Mouse (Mus musculus) layer of hippocampus, adult 9-11 months (tissue): ENCODE results near the gene Dip2b.

Experiments
- DNase-seq: peaks from one replicate; pipeline ENCODE4 v3.0.0; 2022

The Dip2b gene

DNA sequence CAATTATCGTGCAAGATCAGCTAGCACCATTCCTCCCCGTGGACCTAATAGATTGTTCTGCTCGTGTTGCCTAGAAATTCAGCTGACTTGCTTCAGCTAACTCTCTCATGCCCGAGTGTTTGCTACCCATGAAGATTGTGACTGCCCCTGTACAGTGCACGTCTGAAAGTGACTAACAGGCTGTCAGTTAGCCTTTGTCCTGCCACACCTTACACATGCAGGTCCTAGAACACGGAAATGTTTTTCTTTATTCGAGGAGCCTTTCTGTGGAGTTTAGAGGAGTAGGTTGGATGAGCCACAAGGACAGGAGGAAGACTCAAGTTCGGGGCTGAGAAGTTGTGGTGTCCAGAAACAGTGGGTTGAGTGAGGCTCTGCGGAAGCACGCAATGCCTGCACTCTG lies 145.0 kb downstream of the Dip2b start:
- DNase-seq: no peak

DNA sequence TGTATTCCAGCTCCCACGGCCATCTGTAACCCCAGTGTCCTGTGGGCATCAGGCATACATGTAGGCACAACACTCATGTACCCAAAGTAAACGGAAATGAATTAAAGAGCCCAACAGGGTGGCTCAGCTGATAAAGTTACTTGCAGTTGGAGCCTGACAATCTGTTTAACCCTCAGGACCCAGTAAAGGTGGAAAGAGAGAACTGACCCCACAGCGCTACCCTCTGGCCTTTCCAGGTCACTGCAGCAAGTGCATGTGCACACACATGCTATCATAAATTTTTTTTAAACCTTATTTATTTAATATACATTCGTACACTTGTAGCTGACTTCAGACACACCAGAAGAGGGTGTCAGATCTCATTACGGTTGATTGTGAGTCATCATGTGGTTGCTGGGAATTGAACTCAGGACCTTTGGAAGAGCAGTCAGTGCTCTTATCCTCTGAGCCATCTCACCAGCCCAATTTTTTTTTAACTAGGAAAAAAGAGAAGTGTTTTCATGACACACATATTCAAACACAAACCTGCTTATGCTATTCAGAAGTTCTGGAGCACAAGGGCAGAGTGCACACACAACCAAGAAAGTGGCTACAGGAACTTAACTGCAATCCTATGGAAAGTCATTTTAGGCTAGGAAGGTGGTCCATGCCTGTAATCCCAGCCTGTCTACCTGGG lies 146.5 kb downstream of the Dip2b start:
- no peak for DNase-seq

DNA sequence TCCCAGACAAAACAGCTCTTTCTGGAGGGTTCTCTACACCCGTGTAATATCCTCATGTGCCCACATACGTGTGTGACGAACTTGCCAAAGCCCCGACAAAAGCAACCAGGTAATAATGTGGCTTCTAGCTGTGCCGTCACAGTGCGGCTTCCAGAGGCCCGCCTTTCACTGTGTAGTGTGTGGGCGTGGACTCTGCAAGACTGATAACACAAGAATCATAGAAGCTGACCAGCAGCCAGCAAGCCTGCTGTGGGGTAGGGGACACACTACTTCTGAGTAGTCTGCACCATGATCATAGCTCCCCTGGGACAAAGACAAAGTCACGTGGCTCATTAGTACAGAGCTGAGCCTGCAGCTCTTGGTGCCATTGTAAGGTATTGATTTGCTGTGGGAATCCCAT lies 147.8 kb downstream of the Dip2b start:
- no peak for DNase-seq

DNA sequence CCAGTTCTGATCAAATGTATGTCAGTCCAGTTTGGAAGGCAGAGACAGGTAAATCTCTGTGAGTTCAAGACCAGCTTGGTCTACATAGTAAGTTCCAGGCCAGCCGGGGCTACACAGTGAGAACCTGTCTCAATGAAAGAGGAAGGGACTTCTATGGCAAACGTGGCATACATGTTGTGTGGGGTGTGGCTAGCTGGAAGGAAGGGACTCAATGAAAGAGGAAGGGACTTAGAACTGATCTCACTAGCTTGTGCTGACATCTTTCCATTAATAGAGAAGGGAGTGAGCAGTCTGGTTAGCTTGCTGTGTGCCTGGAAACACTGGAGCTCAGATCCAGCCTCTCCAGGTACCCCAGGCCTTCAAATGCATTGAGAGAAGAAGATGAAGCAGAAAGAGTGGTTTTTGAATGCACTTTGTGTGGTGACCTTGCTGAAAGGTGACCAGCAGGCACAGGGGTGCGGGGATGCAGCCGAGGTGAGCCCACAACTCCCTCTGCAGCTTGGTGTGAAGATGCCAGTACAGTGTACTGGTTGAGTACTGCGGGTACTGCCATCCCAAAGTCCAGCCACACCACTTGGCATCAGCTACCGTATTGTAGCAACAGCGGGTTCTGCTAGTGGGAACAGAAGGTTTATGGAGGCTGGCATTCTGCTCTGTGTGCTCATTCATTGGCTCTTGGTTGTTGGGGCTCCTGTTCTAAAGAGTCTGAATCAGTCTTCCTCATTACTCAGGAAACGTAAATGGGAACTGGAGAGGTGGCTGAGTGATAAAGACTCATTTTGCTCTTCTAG lies 148.6 kb downstream of the Dip2b start:
- DNase-seq: no peak

DNA sequence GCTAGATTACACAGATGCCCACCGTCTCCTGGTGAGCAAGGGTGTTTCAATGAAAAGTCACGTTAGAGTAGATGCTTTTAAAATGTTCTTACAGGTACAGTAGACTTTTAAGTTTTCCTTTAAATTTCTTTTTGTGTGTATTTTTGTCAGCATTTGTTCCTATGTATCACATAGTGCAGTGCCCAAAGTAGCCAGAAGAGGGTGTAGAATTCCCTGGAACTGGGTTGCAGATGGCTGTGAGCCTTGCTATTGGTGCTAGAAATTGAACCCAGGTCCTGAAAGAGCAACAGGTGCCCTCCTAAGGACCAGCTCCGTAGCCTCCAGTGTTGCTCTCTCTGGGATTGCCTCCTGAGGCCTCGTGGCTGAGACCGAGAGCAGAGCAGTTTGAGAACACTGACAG lies 150.1 kb downstream of the Dip2b start:
- no peak for DNase-seq

DNA sequence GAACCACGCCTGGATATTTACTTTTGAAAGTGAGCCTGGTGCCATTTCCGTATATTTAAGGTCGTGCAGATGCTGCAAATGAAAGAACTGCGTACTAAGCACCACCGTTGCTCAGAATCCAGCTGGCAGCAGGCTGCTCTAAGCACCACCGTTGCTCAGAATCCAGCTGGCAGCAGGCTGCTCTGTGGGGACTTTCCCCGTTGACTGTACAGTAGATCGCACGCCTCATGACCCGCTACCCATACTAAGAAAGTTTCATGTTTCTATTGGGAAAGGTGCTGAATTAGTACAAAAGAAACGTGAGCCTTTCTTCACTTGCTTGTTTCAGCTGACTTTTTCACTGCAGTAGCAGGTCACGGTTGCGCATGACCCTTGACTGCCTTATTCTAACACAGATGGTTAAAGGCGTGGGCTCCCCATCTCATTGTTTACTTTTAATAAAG lies 150.5 kb downstream of the Dip2b start:
- DNase-seq: no peak

DNA sequence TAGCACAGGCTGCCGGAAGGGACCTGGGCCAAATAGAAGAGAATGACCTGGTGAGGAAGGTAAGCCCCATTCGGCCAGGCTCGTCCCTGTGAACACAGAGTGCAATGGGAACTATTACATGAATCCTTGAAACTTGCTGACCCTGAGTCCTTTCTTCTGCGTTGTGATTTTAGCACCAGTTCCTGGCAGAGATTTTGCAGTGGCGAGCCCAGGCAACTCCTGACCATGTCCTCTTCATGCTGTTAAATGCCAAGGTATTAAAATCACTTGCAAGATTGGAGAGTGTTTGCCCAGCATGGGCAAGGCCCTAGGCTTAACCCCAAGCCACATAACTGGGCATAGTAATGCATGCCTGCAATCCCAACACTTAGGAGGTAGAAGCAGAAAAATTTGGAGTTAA lies 151.6 kb downstream of the Dip2b start:
- DNase-seq: no peak

DNA sequence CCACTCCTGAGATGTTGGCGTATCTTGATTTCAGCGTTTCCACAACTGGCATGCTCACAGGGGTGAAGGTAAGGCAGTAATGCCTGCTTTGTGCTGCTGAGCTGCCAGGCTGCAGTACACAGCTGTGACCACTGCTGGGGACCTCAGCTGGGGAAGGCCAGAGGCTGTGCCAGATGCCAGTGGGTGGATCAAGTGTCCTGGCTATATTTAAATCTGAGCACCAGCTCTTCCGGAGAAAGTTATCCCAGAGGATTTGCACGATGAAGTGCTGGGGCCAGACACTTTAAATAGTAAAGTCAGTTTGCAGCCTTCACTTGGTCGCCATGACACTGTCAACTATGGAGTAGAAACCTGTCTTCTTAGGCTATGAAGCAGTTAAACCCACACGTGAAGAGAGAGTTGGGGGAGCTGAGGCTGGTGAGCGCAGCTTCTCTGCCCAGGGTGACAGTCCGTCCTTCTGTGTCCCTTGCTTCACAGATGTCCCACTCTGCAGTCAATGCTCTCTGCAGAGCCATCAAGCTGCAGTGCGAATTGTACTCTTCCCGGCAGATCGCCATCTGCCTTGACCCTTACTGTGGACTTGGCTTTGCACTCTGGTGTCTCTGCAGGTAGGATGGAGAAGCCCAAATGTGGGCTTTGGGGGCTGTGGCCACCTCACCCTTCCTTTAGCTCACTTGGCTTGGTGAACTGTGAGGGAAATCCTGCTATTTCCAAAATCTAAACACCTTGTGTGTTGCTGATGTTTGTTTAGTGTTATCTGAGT lies 160.7 kb downstream of the Dip2b start:
- DNase-seq: no peak

DNA sequence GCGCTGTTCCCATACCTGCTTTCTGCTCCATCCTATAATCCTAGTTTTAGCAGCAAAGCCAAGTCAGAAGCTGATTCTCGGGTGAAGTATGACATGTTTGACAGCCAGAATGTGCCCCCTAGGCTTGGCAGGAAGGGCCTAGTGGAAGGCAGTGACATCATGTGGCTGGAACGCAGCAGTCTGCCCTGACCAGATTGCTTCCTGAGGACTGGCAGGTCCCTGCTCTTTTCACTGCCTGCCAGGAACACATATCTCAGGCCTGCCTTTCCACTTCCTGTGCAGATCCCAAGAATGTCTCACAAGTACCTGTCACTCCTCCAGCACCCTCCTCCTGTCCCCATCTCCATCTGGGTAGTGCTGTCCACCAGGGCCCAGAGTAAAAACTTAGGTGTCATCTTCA lies 161.3 kb downstream of the Dip2b start:
- DNase-seq: no peak

DNA sequence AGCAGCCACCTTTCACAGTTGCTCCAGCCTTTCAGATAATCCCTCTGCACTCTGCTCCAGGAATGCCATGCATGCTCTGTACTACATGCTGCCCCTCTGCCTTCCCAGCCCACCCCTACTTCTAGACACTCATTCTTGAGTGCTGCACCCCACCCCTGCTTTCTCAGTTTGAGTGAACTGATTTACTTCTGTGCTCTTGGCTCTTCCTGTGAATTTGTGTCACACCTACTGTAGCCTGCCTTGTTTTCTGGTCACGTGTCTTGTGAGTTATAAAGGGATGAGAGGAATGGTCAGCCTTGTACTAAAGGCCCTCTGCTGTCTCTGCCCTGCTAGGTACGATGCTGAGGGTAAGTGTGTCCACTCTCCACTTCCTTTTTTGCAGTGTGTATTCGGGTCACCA lies 163.3 kb downstream of the Dip2b start:
- DNase-seq: no peak

DNA sequence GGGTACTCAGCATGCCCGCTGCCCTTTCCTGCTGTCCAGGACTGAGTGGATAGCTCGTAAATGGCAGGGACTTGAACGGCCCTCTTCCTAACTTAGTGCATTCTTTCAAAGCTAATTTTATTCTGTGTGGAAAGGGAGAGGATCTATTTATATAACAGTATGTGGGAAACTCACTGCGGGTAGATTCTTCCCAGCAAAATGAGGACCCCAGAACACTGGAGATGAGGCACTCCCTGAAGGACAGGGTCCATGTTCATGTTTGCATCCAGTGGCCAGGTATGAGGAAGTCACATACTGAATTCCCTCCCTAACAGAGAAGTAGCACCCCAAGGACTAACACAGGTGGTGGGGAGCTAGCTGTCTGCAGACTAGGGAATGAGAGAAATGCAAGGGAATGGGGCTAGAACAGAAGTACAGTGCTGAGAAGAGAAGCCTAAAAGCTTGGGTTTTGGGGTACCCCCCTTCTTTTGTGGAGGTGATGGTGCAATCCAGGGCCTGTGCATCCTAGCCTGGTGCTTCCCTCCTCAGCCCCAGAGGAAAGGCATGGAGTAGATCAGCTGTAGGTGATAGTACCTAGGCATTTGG lies 164.1 kb downstream of the Dip2b start:
- no peak for DNase-seq

DNA sequence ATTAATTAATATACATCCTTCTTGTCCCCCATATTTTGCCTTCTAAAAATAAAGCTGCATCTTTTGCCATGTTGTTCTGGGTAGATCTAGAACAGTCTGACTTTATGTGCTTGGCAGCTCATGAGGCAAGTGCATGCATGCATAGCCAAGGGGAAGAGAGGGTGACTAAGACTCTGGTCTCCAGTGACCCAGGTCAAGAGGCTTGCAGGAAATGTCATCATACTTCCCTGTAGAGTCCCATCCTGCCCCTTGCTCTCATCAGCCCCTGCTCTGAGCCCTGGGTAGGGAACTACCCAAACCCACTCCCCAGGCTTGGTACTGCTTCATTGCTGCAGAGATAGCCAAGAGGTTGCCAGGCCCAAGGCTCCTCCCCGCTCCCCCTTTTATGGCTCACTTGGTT lies 166.1 kb downstream of the Dip2b start:
- DNase-seq: peak; percentile 63

DNA sequence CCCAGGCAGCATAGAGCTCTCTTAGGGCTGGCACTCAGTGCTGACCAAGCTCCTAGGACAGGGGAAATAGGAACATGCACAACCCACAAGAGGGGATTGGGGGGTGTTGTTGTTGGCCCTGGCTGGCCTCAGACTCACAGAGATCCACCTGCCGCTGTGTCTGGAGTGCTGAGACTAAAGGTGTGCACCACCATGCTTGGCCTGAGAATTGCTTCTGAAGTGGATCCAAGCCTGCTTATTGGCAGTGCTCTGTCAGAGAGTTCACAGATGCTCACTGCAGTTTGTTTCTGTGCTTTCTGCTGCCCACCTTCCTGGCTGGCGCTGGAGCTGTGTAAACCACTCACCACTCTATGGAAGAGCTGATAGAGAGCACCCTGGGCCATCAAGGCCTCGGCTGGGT lies 171.5 kb downstream of the Dip2b start:
- DNase-seq: no peak

DNA sequence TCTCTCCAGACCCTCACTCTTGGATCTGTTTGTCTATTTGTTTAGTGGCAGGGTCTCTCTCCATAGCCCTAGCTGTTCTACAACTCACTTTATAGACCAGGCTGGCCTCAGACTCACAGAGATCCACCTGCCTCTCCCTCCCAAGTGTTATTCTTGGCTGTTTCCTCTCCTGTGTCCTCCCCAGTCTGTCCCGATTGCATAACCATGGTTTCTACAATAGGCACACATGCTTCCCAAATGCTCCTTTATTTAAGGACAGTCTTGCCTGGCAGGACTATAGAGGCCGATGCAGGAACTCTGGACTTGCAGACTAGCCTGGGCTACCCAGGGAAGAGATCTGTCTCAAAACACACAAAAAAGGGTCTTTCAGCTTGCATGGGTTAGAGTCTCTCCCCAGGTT lies 174.9 kb downstream of the Dip2b start:
- DNase-seq: no peak

DNA sequence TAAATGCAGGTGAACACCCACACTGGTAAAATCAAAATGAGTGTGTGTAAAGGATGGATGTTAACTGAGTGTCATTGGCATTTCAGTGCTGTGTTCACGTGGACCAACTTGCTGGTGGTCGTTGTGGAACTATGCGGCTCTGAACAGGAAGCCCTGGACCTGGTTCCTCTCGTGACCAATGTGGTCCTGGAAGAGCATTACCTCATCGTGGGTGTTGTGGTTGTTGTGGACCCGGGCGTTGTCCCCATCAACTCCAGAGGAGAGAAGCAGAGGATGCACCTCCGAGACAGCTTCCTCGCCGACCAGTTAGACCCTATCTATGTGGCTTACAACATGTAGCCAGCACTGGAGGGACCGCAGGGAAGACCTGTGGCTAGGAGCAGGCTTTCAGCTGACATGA lies 176.6 kb downstream of the Dip2b start:
- DNase-seq: no peak

DNA sequence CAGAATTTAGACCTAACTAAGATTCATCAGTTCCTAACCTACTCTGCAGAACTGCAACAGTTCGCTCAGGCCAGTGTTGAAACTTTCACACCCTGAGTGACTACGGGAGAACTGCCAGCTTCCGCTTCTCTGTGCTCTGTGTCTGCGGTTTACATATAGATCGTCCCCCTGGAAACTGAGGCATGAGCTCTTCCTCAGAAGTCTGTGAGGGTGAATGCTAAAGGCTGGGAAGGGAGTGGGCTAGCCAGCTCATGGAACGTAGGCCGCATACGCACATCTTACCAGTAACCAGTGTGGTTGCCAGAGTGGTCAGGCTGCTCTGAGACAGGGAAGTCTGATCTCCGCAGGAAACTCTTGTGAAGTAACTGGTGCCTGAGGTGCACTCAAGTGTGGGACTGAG lies 177.7 kb downstream of the Dip2b start:
- DNase-seq: peak; percentile 72

DNA sequence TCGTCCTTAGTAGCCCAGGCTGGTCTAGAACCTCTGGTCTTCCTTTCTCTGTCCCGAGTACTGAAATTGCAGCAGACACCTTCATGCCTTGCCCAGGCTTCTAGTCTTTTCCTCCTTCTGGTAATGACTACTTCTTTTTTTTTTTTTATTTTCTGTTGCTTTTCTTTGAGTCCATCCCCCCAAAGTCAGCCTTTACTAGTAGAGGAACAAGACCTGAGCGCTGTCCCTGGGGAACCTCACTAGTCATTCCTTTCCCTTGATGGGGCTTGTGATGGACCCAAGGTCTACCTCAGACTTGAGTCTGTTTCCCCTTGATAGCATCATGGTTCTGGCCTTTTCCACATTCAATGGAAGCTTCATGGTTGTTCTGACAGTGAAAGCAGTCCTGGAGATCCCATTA lies 179.6 kb downstream of the Dip2b start:
- no peak for DNase-seq

DNA sequence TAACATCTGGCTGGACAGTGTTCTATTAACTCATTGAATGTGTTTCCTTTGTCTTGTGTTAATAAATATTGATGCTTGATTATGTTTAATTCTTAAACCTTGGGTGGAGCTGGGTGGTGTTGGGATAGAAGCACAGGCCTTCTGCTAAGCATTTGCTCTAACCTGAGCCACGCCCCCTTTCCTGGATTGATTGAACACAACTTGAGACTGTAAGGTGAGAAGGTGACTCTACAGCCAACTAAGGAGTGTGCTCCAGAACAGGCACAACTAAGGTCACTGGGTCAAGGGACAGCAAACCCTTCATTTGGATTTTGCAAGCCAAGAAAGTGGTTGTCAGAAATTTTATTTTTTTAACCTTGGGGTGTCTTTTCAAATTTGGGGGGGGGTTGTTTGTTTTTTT lies 180.9 kb downstream of the Dip2b start:
- DNase-seq: no peak

DNA sequence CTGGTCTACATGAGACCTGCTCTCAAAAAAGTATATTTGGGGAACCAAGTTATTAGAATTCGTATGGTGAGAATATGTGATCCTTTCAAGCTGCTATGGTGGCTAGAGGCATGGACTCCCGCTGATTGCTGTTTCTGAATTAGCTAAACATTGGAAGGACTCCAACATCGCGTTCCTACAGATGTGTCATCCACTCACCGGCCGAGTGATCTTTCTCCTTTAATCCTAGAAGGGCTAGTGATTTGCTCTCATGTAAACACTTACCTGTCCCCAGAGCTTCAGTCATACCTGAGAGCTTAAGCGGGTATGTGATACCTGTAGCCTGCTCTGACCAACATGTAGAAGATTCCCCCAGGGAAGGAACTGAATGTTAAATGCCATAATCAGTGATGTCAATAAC lies 182.5 kb downstream of the Dip2b start:
- no peak for DNase-seq

DNA sequence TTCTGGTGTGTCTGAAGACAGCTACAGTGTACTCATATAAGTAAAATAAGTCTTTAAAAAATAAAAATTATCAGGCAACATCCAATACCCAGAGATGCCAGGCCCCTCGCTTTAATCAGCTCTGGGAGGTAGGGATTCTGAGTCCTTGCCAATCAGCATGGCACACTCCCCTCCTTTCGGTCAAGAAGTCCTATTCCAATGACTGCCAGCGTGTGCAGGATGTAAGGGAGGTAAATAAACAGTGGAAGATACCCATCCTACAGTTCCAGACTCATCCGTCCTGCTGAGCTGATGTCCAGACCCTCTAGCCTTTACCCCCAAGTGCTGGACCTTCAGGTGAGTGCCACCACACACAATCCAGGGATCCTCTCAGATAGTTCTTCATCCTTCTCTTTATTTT lies 186.9 kb downstream of the Dip2b start:
- no peak for DNase-seq

DNA sequence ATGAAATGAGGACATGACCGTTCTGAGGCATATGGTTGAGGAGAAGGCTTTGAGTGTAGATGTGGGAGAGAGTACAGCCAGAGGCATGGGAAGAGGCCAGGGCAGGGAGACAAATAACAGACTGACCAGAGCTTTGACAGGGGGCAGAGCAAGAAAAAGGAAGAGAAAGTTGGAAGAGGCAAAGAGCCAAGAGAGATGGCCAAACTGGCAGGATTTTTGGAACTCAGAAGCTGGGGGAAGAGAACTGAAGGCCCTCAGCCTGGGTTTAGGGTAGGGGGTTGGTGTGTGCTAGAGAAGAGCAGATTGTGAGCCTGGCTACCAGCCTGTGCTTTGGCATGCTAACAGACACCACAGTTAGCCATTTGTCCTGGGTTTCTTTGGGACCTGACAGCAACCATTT lies 187.4 kb downstream of the Dip2b start:
- no peak for DNase-seq

DNA sequence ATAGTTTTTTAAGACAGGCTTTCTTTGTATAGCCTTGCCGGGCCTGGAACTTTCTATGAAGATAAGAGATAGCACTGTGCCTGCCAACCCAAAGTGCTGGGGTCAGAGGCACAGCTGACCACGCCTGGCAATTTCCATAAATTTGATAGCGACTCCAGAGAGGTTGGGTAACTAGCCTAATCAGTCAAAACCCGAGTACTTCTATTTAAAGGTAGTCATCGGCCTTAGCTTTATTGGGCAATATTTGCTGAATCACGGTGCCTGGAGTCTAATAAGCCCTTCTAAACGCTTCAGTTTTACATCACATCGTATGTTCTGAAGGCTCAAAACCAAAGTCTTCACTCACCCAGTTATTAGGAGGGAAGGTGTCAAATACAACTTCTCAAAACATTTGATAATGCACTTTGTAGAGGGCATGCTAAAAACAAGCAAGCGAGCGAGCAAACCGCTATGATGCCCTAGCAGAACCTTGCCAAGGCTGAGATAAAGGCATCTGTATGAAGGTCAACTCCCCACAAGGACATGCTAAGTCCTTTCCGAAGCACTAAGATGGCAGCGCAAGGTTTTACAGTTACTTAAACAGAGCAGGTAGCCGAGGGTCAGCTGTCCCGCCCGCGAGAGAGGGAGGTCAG lies 188.7 kb downstream of the Dip2b start:
- no peak for DNase-seq
